Mouse (Mus musculus): ENCODE data around the gene Gnat3.
A peak's percentile ranks its signal among the peaks of the same experiment; 100 is the strongest.

The Gnat3 gene

DNA sequence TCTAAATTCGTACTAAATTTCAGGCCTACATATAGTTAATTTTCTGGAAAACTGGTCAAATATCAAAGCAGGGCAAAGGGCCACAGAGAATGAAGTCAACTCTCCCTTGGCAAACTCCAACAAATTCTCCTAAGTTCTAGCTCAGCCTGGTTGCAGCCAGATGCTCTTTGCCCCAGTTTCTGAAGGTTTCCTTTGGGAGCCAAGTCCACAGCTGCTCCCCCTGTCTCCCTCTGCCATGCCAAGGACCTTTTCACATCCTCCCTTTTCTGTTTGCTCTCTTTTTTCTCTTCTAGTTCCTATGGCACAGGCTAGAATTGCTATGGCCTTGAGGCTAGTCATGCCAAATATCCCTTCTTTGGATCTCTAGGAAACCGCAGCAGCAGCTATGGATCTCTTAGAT lies 43.8 kb downstream of the Gnat3 start:
- DNase-seq (ENCODE audit: low read depth) = no peak

DNA sequence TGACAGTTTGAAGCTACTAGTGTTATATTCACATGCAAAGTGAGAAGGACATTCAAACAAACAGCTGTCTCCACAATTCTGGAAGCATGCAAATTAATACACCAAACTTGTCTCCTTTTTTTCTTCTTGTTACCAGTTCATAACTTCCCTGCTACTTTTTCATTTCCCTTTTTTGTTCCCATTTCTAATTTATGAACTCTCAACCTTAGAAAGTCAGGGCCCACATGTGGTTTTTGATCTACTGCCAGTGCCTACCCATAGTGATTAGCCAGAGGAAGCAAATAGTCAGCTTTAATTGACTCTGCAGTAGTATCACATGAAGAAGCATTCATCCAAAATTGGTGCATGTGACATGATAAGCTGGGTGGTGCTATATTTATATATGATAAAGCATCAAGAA lies 44.7 kb downstream of the Gnat3 start:
- no peak for DNase-seq (ENCODE audit: low read depth)

DNA sequence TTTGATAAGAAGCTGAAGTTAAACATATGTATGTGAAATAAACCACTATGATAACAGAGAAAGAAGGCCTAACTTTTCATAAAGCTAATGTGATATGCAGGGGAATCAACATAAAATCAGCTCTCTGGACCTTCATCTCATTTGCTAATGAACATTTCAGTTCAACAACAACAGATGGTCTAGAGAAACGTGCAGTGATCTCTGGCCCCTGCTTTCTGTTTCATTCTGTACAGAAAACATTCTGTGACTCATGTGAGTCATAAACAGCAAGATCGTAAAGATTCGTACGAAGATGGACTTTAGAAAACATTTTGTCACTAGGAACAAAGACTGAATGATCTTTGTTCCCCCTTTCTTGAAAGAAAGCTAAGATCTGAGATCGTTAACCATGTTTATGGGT lies 48.0 kb downstream of the Gnat3 start:
- DNase-seq (ENCODE audit: low read depth) = no peak

DNA sequence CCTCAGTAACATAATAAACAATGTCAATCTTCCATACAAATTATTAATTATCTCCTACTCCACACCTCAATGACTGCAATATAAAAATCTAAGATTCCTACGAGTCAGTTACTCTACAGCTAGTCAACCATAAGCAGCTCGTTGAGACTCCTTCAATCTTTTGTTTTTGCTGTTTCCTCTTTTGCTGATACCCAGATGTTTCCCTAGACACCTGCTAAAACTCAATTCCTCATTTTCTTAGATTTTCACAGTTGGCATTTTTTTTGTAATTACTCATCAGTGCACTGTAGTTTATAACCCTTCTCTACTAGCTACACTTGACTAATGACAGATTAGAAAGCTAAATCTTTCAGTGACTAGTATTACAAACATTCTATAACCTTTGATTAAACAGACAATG lies 50.8 kb downstream of the Gnat3 start:
- no peak for DNase-seq (ENCODE audit: low read depth)

DNA sequence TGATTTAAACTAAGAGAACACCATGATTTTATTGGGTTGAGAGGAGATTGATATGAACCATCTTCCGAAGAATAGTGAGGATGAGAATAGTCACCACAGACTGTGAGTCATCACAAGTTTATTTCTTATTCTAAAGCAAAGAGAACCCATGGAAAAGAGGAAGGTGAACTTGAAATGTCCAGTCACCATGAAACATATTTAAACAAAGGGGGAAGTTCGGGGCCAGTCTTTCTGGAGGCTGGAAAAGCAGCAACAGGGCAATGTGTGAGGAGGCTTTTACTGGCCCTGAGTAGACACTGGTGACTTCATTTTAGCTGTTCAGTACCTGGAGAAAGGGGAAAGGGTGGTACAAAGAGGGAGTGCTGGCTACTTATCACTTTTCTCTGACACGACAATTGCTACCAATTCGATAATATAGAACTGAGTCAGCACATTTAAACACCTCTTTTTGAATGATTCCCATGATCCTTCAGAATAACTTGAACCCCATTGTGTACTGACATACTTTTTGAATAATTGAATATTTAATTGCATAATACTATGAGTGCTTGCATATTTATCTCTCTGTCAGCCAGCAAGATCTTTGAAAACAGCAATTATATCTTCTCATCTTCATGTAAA lies 52.0 kb downstream of the Gnat3 start:
- DNase-seq (ENCODE audit: low read depth) = no peak

DNA sequence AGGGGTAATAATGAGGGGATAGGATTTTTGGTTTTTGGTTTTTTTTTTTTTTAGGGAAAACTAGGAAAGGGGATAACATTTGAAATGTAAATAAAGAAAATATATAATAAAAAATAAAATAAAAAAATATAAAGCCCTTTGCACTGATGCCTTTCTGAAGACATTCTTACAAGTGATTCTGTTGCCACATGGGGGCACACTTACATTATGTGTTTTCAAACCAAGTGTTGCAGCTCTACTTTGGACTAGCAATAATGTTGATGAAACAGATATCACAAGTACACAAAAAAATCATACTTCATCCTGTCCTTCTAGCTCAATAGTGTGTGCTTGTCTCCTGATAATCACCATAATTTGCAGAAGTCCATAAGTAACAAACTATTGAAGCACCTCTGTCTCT lies 61.0 kb downstream of the Gnat3 start:
- peak; percentile 4 for DNase-seq (ENCODE audit: low read depth)

DNA sequence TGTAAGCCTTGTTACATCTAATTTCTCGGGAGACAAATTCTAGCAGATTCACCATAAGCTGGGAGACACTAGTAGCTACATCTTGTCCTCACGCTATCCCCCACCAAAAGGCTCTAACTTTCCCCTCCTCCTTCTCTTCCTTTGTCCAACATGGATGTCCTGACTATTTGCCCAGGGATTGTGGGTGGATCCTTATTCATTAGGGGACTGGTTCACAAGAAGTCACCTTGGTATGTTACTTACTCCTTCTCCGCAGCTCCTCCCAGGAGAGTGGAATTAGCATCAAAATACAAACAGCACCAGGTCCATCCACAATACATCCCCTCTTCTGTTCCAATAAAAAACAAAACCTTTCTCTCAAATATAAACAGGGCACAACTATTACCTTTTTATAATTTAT lies 65.2 kb downstream of the Gnat3 start:
- DNase-seq (ENCODE audit: low read depth) = no peak

DNA sequence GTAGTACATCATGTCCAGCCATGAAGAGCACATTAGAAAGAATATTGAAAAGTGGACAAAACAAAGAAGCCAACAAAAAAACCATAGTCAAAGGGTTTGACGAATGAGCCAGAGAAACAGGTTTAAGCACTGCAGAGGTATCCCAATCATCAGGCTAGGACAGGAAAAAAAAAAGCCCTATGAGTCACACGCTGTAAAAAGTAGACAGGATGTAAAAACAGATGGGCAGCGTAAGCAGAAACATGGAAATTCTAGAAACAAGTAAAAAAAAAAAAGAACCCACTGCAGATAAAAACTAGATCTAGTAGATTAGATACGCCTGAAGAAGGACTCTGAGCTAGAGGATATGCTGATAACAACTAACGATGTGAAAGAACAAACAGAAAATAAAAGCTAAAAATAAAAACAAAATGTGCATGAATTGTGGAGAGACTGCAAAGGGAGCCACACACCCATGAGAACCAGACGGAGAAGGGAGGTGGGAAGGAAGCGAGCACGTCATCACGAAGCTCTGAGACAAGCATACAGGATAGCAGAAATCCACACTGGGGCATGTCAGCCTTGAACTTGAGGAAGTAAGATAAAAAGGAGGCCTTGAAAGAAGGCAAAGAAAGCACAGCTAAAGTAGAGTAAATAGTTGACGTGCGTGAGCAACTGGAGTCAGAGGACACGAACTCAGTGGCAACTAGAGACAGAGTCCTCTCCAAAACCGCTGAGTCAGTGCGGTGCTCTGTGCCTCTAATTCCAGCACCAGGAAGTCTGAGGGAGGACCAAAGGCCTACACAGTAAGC lies 73.7 kb downstream of the Gnat3 start:
- DNase-seq (ENCODE audit: low read depth) = no peak

DNA sequence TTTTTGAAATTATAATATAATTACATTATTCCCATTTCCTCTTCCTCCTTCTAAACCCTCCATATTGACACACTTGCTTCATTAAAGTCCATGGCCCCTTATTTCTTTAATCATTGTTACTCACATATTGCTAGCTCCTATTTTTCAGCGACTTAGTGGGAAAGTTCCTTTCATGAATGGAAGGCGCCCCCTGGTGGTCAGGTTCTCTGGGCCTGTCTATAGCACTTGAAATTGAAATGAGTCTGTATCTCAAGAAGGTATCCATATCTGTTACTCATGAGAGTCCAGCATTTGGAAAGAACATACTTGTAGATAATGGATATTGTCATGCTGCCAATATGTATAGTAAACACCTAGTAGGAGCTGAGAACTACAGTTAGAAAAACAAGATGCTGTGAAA lies 80.7 kb downstream of the Gnat3 start:
- peak; percentile 69 for DNase-seq (ENCODE audit: low read depth)

DNA sequence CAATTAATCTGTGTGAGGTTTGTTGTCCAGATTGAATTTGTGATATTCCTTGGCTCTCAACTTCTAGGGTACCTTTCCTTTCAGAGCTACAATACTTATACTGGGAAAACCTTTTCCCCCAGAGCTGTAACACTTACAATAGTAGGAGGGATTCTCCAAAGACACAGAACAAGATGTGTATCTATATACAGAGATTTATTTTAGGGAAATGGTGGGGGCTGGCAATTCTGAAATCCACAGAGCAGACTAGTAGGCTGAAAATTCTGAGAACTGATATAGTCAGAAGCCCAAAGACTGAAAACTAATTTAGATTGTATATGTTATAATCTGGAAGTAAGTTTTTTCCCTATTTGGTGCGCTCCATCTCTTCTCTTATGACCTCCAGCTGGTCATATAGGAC lies 86.5 kb downstream of the Gnat3 start:
- no peak for DNase-seq (ENCODE audit: low read depth)

DNA sequence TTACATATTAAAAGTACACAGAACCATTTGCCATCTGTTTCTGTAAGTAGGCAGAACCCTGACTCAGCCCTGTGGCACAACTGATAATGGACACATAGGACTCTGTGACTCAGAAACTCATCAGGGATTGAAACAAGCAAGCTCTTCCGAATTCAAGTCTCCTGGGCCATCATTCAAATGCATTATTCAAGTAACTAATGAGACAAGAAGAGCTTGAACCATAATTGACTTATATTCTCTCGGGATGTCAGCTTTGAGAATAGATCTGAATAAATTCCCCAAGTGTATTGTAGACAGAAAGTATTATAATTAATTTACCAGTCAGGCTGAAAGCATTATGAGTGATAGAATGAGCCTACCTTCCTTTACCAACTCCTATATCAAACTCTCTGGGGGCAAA lies 93.0 kb downstream of the Gnat3 start:
- no peak for DNase-seq (ENCODE audit: low read depth)
